Mouse (Mus musculus): Measurements from ENCODE around the gene Kcnn4. TPM values are rescaled to one million over a fixed set of nuclear protein-coding genes. Genes with fewer than 3 reads are reported as not detected.

Gene Kcnn4
- polyA plus RNA-seq, 1 experiment from 2014 or later = 9.6 TPM

GRCm38 (mm10) chr7:24413630-24414029 lies 43.6 kb downstream of the Kcnn4 start:
- no peak overlapping the region for H3K27ac ChIP-seq
- no peak for TF ChIP-seq CTCF (IDR thresholded peaks at IDR 0.05; ENCODE audit: low read depth)
- H3K36me3 ChIP-seq (ENCODE audit: insufficient read depth, low read length) = 0 out of 2 replicates have a peak, but pooled peaks cover 3% of the 10 kb centered on the region
- DNase-seq (ENCODE audit: low spot score) = no peak
- 84% methylated on average over 3 of the region's 3 CpGs for WGBS
- H3K27me3 ChIP-seq (ENCODE audit: insufficient read depth, low read length) = no peaks in the 10 kb centered on the region
- no peak overlapping the region for H3K9ac ChIP-seq (ENCODE audit: low read depth, low read length)
- H3K9me3 ChIP-seq (replicated peaks; ENCODE audit: low read length) = no peaks in the 10 kb centered on the region
- no peak overlapping the region for H3K4me2 ChIP-seq (ENCODE audit: low read length)
- H3K4me1 ChIP-seq (replicated peaks; ENCODE audit: insufficient read depth, low read length) = no peaks in the 10 kb centered on the region; the same call in 1 of the 2 replicates
- no peak overlapping the region for H3K4me3 ChIP-seq (replicated peaks; ENCODE audit: low read depth, low read length)
- ATAC-seq (replicated peaks; ENCODE audit: low FRiP score, low read depth) = no peak

- Histone ChIP-seq H3K4me2 (ENCODE audit: low read length) (no peak overlapping the region), H3K27me3 (ENCODE audit: insufficient read depth, low read length) (no peaks in the 10 kb centered on the region), H3K27ac (no peak overlapping the region), H3K9ac (ENCODE audit: low read depth, low read length) (no peak overlapping the region), H3K4me3 (replicated peaks; ENCODE audit: low read depth, low read length) (no peak overlapping the region), H3K4me1 (replicated peaks; ENCODE audit: insufficient read depth, low read length) (no peaks in the 10 kb centered on the region), H3K9me3 (replicated peaks; ENCODE audit: low read length) (no peaks in the 10 kb centered on the region), H3K36me3 (ENCODE audit: insufficient read depth, low read length) (0 out of 2 replicates have a peak, but pooled peaks cover 9% of the 10 kb centered on the region)
- DNase-seq (ENCODE audit: low spot score) = no peak
- 80% methylated on average over 7 of the region's 7 CpGs for WGBS
- TF ChIP-seq CTCF (IDR thresholded peaks at IDR 0.05; ENCODE audit: low read depth) = no peak
- no peak for ATAC-seq (replicated peaks; ENCODE audit: low FRiP score, low read depth)
Measured at GRCm38 (mm10) chr7:24415261-24415660, 45.2 kb downstream of the Kcnn4 start.

- H3K36me3 ChIP-seq (ENCODE audit: insufficient read depth, low read length) = peaks cover 20% of the 10 kb centered on the region; the same call in 1 of the 2 replicates
- H3K4me1 ChIP-seq (replicated peaks; ENCODE audit: insufficient read depth, low read length) = no peaks in the 10 kb centered on the region
- ATAC-seq (replicated peaks; ENCODE audit: low FRiP score, low read depth) = no peak
- DNase-seq (ENCODE audit: low spot score) = no peak
- H3K9ac ChIP-seq (ENCODE audit: low read depth, low read length) = no peak overlapping the region
- H3K27me3 ChIP-seq (ENCODE audit: insufficient read depth, low read length) = no peaks in the 10 kb centered on the region
- no peak overlapping the region for H3K4me2 ChIP-seq (ENCODE audit: low read length)
- WGBS = 92% methylated on average over 8 of the region's 8 CpGs
- no peak for TF ChIP-seq CTCF (IDR thresholded peaks at IDR 0.05; ENCODE audit: low read depth)
- H3K9me3 ChIP-seq (replicated peaks; ENCODE audit: low read length) = no peaks in the 10 kb centered on the region
- H3K27ac ChIP-seq = no peak overlapping the region
- no peak overlapping the region for H3K4me3 ChIP-seq (replicated peaks; ENCODE audit: low read depth, low read length)
Measured at GRCm38 (mm10) chr7:24419579-24419978, 49.5 kb downstream of the Kcnn4 start.

GRCm38 (mm10) chr7:24421648-24422047 lies 51.6 kb downstream of the Kcnn4 start:
- Histone ChIP-seq H3K4me2 (ENCODE audit: low read length) (no peak overlapping the region), H3K9me3 (replicated peaks; ENCODE audit: low read length) (no peaks in the 10 kb centered on the region), H3K4me1 (replicated peaks; ENCODE audit: insufficient read depth, low read length) (no peaks in the 10 kb centered on the region), H3K36me3 (ENCODE audit: insufficient read depth, low read length) (peaks cover 20% of the 10 kb centered on the region; the same call in 1 of the 2 replicates), H3K27ac (no peak overlapping the region), H3K27me3 (ENCODE audit: insufficient read depth, low read length) (no peaks in the 10 kb centered on the region), H3K9ac (ENCODE audit: low read depth, low read length) (no peak overlapping the region), H3K4me3 (replicated peaks; ENCODE audit: low read depth, low read length) (no peak overlapping the region)
- ATAC-seq (replicated peaks; ENCODE audit: low FRiP score, low read depth) (no peak), DNase-seq (ENCODE audit: low spot score) (no peak)
- TF ChIP-seq CTCF (IDR thresholded peaks at IDR 0.05; ENCODE audit: low read depth) = peak; percentile 24; the same call in 1 of the 2 replicates
- WGBS = 60% methylated on average over 7 of the region's 7 CpGs

GRCm38 (mm10) chr7:24422251-24422650 lies 52.2 kb downstream of the Kcnn4 start:
- Histone ChIP-seq H3K4me2 (ENCODE audit: low read length) (no peak overlapping the region), H3K9ac (ENCODE audit: low read depth, low read length) (no peak overlapping the region), H3K4me3 (replicated peaks; ENCODE audit: low read depth, low read length) (no peak overlapping the region), H3K4me1 (replicated peaks; ENCODE audit: insufficient read depth, low read length) (no peaks in the 10 kb centered on the region), H3K36me3 (ENCODE audit: insufficient read depth, low read length) (peaks cover 20% of the 10 kb centered on the region; the same call in 1 of the 2 replicates), H3K27me3 (ENCODE audit: insufficient read depth, low read length) (no peaks in the 10 kb centered on the region), H3K27ac (no peak overlapping the region), H3K9me3 (replicated peaks; ENCODE audit: low read length) (no peaks in the 10 kb centered on the region)
- DNase-seq (ENCODE audit: low spot score) (no peak), ATAC-seq (replicated peaks; ENCODE audit: low FRiP score, low read depth) (no peak; the same call in 1 of the 2 replicates)
- peak; percentile 2; the same call in 1 of the 2 replicates for TF ChIP-seq CTCF (IDR thresholded peaks at IDR 0.05; ENCODE audit: low read depth)
- 75% methylated on average over 8 of the region's 8 CpGs for WGBS

- H3K9me3 ChIP-seq (replicated peaks; ENCODE audit: low read length) = no peaks in the 10 kb centered on the region
- no peaks in the 10 kb centered on the region for H3K4me1 ChIP-seq (replicated peaks; ENCODE audit: insufficient read depth, low read length)
- no peak overlapping the region for H3K27ac ChIP-seq
- no peak for TF ChIP-seq CTCF (IDR thresholded peaks at IDR 0.05; ENCODE audit: low read depth)
- no peak overlapping the region for H3K4me2 ChIP-seq (ENCODE audit: low read length)
- WGBS = 70% methylated on average over 15 of the region's 15 CpGs
- H3K9ac ChIP-seq (ENCODE audit: low read depth, low read length) = no peak overlapping the region
- peaks cover 17% of the 10 kb centered on the region; the same call in 1 of the 2 replicates for H3K36me3 ChIP-seq (ENCODE audit: insufficient read depth, low read length)
- no peak for ATAC-seq (replicated peaks; ENCODE audit: low FRiP score, low read depth)
- no peak overlapping the region for H3K4me3 ChIP-seq (replicated peaks; ENCODE audit: low read depth, low read length)
- no peak for DNase-seq (ENCODE audit: low spot score)
- no peaks in the 10 kb centered on the region for H3K27me3 ChIP-seq (ENCODE audit: insufficient read depth, low read length)
Measured at GRCm38 (mm10) chr7:24423107-24423763, 53.2 kb downstream of the Kcnn4 start.

Measured in kidney, postnatal 0 days (tissue).